Mouse (Mus musculus): ENCODE results near the gene Ncor2. TPM values are rescaled to one million over a fixed set of nuclear protein-coding genes. Genes with fewer than 3 reads are reported as not detected.
"Not testable (repeated sequence)": the region's sequence is repeated elsewhere in the genome, so short reads cannot be mapped to it uniquely, and the experiment has no call there.

Ncor2 gene
- total RNA-seq (2021) = 165 and 192 TPM in 2 replicates
- long read RNA-seq, experiment 1, partial matches to known transcripts = 13 of 38 reads
- long read RNA-seq, experiment 1, other reads (novel, unspliced or antisense) = 24 of 38 reads
- long read RNA-seq, experiment 2, partial matches to known transcripts = 16 of 43 reads
- long read RNA-seq, experiment 2, other reads (novel, unspliced or antisense) = 25 of 43 reads

DNA sequence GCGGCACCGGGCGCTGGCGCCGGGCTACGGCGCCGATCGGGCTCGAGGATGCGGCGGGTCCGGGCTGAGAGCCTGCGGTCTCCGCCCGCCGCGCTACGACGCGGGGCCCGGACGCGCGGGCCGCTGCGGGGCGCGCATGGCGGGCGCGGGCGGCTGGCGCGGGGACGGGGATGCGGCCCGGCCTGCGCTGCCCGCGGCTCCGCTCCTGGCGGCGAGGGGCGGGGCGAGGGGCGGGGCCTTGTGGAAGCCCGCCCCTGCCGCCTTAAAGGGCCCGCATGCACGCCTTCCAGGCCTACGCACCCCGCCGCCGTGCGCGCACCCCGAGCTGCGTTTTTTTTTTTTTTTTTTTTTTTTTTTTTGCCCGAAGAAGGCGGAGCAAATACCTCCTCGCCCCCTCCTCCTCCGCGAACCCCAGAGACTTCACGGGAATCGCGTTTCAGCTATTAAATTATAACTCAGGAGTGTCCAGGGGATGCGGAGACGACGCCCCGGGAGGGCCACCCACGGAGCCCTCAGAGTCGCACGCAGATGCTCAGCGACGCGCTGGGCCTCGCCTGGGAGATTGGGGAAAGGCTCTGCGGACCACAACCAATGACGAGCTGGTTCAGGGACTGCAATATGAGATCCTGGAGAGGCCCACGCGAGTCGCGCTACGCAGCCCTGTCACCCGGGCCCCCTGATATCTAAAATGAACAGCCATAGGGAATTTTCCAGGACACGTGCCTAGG lies at the start of gene Ncor2:
Gene Ncor2, minus strand, starts transcription at position 213 of the 728 bp plus-strand sequence.
- peak; percentile 91 for DNase-seq

DNA sequence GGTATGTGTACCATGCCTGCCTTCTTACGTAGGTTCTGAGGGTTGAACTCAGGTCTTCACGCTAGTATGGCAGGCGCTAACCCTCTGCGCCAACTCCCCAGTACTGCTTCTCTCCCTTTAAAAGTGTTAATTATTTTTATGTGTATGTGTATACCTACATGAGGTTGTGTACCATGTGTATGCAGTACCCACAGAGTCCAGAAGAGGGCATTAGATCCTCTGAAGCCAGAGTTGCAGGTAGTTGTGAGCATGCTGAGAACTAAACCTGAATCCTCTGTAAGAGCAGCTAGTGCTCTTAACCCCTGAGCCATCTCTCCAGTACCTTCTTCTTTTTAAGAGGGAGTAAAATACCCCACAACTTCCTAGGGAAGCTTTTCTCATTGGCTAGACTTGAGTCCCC lies 48.7 kb upstream of the Ncor2 start:
- no peak for DNase-seq

DNA sequence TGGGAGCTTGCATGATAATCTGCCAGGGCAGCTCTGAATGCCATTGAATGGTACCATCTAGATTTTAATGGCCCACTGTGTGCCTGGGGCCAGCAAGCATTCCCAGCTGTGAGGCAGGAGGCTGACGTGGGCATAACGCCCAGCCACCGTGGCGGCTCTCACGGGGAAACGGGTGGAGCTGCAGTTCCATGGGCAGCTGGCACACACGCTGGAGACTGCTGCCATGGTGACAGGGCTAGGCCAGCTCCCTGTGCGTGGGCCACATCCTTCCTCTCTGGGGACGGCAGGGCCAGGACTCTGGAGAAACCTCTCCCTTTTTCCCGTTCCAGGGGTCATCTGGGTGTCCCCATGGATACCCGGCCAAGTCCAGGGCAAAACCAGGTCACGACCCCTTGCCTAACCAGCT lies 47.2 kb upstream of the Ncor2 start:
- peak; percentile 79 for DNase-seq

DNA sequence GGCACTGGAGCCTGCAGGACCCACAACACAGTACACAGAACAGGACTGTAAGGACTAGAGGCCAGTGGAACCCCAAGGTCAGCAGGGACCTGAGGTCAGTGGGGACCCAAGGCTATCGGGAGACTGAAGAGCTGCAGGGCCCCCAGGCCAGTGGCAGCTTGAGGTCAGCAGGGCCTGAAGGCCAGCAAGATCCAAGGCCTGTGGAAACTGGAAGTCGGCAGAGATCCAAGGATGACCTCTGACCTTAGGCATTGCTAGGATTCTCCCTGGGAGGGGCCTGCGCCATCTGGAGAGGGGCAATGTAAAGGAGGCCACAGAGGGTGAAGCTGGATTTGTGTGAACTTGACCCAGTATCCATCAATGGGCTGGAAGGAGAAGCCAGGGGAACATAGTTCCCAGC lies 45.9 kb upstream of the Ncor2 start:
- peak; percentile 55 for DNase-seq

DNA sequence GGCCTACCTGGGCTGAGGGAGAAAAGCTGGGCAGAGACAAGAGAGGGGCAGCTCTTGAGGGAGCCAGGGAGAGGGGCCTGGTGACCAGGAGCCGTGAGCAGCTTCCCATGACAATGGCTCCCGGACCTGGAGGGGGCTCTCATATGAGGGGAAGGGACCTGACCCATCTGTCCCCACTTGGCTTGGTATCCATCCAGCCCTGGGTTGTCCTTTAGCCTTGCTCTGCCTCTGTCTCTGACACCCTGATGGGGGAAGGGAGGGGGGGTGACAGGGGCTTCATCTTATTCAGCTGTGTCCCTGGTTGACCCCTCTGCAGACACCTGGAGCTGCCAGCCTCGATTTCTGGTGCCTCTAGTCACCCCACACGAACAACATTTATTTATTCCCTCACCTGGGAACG lies 44.9 kb upstream of the Ncor2 start:
- DNase-seq = no peak

DNA sequence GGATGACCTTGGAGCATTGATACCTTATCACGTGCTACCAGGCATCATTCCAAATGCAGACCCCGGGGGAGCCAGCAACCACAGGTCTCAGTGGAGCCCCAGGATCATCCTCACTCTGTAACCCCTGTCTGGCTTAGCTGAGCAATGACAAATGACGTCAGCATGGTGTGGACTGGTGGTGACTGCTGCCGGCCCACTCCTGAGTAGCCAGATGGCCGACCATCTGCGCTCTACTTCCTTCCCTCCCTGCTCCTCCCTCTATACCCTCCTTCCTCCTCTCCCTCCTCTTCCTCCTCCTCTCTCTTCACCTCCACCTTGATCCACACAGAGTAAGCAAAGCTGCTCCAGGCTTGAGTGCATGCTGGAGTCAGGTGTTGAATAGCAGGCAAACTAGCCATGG lies 43.7 kb upstream of the Ncor2 start:
- no peak for DNase-seq

DNA sequence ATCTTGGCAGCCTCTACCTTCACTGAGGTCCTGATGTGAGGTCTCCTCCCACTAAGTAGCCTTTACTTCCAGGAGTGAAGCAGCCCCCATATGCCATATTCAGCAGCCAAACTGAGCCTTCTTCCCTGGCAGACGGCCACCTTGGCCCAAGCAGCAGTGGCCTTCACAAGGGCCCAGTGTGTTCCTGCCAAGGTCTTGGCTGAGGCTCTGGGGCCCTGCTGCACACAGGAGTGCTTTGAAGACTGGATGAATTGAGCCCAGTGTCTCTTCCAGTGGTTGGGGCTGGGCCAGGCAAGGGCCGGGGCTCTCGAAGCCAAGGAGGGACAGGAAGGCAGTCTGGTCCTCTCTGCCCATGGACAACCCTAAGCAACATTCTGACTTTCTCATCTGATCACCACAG lies 42.8 kb upstream of the Ncor2 start:
- DNase-seq = peak; percentile 90

DNA sequence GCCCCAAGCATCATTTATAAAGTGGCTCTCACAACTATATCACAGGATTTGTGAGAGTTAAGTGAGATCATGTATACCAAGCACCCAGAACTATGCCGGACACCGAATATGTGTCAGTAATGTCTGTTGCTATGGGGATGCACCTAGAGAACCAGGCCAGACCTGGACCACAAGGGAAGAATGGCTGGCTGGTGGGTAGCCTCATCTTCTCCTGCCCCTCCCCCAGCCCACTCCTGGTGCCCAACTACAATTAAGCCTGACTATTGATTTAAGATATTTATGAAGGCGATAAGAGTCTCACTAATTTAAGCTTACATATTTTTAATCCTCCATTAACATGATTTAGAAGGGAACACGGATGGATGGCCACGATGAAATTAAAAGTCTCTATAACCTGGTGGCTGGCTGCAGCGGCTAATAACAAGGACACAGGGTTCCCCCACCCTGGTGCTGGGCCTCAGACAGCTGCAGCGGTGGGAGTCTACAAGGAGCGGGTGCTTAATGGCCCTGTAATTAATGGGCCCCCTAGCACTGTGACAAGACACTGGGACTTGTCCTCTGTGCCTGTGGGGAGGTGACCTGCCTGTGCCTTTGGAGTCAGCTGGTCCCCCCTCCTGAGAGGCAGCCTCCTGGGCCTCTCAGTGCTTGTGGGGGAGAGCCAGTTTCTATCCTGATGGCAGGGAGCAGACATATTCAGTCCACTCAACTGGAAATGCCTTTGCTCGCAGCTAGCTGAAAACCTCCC lies 38.6 kb upstream of the Ncor2 start:
- DNase-seq = no peak

DNA sequence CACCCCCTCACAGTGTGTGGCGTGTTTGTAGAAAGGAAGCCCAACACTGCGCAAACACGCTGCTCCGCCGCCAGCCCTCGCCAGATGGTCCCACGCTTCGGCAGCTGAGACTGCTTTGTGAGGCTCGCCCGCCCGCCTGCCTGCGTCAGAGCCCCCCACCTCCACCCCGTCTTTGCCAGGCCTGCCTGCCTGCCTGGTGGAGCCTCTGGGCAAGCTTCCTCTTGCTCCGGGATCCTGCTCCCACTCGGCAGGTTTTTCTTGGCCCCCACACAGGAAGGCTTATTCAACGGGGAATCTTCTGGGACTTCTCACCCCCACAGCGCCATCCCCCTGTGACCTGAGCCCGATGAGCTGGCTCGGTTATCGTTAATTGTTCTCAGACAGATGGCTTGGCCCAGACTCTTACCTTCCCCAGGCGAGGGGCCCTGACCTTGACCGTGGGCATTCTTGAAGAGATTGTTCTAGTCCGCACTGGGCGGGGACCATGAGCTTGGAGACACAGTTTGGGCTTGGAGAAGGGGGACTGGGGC lies 37.0 kb upstream of the Ncor2 start:
- DNase-seq = peak; percentile 73

DNA sequence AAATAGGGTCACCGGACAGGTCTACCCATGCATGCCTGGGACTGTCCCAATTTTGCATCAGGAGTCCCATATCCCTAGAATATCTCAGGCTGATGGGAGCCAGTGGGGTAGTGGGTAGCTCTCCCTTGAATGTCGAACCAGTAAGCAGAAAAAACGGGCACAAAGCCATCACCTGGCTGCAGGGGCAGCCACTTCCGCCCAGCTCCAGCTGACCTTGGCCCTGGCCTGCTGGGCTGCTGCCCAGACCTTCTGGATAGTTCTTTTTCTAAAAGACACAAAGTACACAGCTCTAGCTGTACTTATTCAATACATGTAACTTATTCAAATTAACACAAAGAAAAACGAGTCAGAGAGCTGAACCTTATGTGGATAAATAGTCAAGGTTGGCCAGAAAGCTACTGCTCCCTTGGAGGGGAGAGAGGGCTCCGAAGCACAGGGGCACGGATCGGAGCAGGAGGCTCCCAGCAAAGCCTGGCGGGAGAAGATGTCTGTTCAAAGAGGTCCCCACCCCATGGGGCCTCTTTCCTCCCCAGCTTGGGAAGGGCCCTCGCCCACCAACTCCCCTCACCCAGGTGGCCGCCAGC lies 36.4 kb upstream of the Ncor2 start:
- peak; percentile 89 for DNase-seq

DNA sequence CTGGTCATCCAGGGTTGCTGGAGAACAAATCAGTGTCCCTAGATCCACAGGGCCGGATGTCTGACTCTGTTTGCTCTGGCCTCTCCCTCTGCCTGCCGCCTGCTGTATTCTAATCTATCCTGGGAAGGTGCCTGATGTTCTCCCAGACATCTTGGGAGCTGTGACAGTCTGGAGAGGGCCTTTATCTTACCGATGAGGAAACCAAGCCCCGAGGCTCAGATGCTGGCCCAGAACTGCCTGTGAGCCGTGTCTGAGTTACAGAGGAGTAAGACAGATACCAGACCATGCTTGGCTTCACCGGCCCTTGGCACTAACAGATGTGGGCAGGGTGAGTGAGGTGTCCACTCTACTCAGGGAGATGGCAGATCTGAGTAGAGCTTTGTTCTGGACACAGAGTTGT lies 35.0 kb upstream of the Ncor2 start:
- no peak for DNase-seq

DNA sequence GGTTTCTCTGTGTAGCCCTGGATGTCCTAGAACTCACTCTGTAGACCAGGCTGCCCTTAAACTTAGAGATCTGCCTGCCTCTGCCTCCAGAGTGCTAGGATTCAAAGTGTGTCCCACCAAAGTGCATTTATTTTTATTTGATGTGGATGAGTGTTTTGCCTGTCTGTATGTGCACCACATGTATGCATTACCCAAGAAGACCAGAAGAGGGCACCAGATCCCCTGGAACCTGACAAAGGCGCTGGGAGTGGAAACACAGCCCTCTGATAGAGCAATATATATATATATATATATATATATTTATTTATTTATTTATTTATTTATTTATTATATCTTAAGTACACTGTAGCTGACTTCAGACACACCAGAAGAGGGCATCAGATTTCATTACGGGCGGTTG lies 25.9 kb upstream of the Ncor2 start:
- DNase-seq = peak; percentile 57

DNA sequence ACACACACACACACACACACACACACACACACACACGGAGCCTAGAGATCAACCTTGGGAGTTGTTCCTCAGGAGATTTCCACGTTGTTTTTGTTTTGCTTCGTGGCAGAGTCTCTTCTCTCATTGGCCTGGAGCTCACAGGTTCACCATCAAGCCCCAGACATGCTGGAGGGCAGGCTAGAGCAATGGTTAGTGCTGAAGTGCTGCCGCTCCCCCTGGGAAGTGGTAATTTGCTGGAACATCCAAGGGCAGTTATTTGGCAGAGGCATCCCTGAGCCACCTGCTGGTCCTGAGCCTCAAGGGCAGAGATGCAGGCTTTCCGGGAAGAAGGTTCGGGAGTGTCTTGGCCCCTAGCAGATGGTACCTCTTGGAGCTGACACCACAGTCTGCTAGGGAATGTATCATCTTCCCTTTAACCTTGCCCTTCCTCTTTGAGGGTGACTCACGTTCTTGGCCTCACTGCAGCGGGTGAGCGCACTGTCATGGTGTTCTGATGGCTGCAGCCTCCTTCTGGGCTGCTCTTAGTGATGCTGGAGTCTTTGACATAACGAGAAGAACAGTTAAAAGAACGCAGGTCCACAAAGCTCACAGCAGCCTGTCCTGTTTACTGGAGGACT lies 25.3 kb upstream of the Ncor2 start:
- peak; percentile 70 for DNase-seq

DNA sequence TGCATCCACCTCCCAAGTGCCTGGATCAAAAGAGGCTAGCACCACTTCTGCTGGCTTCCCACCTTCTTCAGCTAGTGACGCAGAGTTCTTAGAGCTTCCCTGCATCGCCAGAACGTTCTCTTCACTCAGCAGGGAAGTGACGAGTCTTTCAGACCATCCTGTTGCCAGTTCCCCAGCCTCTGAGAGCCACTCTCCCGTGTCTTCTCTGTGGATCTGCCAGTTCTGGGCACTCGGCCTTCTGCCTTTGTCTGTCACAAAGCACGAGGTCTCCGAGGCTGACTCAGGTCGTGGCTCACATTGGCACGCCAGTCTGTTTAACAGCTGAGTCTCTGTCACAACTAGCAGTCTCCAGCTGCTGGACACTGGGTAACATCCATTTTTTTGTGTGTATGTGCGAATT lies 24.7 kb upstream of the Ncor2 start:
- peak; percentile 85 for DNase-seq

DNA sequence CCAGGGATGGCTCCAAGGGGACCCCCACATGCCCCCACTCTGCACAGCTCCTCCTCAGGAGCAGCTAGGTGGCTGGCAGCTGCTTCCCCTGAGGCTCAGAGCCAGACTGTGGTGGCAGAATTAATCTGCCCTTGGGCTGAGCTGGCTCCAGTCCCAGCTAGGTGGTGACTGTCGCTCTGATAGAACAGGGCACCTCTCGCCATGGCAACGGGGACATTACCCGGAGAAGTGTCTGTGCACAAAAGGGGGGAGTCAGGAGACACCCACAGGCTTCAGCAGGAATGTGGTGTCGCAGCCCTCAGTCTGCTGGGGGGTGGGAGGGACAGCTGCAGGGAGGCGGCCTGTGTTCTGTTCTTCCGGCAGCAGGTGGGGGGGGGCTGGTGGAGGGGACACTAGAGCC lies 24.1 kb upstream of the Ncor2 start:
- DNase-seq = peak; percentile 93

DNA sequence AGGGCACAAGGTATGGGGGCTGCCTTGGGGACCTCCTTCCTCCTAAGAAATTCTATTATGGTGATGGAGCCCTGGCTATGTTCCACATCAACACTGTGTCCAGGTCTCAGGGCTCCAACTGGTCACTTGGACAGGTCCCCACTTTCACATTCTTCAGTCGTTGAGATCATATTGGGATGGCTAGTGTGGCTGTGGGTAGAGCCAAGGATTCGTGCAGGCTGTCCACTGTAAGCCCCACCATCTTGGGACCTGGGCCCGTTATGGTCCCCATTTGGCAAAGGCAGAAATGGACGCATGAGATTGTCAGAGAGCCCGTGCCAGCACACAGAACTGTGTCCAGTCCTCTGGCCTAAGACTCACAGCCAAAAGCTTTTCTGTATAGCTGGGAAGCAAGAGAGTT lies 23.1 kb upstream of the Ncor2 start:
- no peak for DNase-seq

DNA sequence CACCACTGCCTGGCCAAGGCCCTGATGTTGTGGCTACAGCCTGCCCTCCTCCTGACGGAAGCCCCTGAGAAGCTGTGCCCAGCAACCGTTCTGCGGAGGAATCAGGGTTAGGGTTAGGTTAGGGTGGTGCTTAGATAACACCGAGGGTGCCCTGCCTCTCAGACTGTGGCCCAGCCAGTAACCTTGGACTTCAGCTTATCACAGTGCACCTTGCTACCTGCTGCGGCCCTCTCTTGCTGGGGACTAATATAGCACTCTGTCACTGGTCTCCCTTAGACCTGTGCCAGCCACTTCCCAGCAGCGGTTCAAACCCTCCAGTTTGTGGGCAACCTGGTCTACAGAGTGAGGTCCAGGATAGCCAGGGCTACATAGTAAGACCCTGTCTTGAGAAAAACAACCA lies 20.1 kb upstream of the Ncor2 start:
- no peak for DNase-seq

DNA sequence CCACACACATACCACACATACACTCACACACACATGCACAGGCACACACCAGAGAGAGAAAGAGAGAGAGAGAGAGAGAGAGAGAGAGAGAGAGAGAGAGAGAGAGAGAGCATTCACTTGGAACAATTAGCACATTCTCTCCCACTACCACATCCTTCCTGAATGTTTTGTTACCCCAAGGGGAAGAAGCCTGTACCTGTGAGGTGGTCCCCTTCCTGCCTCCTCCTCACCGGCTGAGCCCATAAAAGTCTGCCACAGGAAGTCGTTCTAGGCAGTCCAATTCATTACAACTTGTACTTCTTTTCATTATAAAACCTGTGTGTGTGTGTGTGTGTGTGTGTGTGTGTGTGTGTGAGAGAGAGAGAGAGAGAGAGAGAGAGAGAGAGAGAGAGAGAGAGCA lies 18.3 kb upstream of the Ncor2 start:
- not testable (repeated sequence) for DNase-seq

DNA sequence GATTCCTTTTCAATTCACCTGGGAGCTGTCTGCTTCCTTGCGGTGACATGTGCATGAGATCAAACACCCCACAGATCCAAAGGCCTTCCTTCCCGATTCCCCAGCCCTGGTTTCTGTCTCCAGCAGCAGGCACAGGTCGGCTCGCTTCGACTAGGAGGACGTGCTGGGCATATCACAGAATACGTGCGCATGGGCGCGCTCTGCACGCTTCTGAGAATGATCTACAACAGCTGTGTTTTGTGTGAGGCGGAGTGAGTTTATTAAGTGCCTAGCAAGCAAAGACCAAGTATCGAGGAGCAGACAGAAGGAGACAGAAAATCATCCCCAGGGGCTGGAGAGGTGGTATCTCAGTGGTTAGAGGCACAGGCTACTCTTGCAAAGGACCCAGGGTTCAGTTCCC lies 17.0 kb upstream of the Ncor2 start:
- DNase-seq = no peak

DNA sequence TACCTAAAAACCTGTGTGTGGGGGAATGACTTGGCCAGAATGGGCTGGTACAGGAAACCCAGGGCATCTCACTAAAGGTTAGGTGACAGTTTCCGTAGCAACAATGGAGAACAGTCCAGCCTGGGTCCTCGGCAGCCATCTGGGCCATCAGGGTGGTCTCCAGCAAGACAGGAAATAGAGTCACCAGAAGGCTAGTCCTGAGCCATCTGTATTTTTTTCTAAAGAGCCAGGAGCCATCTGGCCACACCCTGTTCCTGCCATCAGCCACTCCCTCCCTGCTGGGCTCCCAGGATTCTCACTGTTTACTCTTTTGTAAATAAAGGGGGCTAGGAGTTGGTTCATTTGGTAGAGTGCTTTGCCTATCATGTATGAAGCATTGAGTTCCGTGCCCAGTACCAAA lies 16.1 kb upstream of the Ncor2 start:
- DNase-seq = no peak

DNA sequence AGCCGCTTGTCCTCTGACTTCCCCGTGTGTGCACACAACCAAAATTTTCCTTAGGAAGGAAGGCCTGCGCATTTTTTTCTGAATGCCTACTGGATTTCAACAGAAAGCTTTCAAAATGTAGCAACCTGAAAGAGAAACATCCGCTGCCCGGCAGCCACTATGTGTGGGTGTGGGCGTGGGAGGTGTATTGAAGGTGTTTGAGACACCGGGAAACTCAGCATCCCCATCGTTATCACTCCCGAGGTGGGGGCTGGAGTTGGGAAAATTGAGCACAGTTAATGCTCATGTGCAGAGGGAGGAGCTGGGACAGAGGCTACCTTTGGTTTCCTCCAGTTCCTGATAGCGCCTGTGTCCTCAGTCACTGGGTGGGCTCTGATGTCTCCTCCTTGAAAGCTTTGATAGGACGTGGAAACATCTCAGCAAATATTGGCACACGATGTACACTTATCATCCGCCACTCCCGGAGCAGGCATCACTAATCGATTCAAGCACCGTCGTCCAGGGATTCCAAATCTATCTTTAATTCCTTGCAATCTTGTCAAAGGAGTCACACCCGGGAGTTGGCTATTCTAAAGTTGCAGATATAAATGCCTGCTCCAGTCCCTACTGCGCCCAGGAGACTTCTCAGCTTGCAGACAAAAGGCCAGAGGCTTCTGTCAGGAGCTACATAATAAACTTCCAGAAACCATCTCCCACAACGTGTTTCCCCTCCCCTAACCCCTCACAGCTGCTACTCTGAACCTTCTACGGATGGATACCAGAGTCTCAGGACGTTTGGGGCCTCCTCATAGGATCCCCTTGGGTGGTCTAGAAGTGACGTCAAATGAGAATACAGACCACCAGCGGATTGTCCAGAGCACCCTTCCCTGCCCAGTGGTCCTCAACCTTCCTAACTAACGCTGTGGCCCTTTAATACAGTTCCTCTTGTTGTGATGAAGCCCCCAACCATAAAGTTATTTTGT lies 14.7 kb upstream of the Ncor2 start:
- no peak for DNase-seq
